Mouse (Mus musculus): ENCODE measurements at regions not wholly inside any gene's neighbourhood (a gene's known extent, or its start where the extent isn't known, plus 50 kb on each side); places are given as distances from the start of the nearest gene placed in this dataset.

GRCm38 (mm10) chr10:30132243-30132642, 68.1 kb downstream of the Cenpw start:
- peak; percentile 49 for ATAC-seq (ENCODE audit: insufficient read depth)
- no peak overlapping the region for H3K9ac ChIP-seq
- no peaks in the 10 kb centered on the region for H3K4me1 ChIP-seq (replicated peaks)
- no peaks in the 10 kb centered on the region for H3K36me3 ChIP-seq (replicated peaks)
- H3K4me2 ChIP-seq = no peak overlapping the region
- H3K27me3 ChIP-seq = no peaks in the 10 kb centered on the region
- no peak overlapping the region for H3K4me3 ChIP-seq (replicated peaks)
- H3K27ac ChIP-seq (replicated peaks) = no peak overlapping the region
- no peaks in the 10 kb centered on the region for H3K9me3 ChIP-seq (replicated peaks)

- no peak overlapping the region for H3K27ac ChIP-seq (replicated peaks)
- H3K4me2 ChIP-seq = no peak overlapping the region
- H3K27me3 ChIP-seq = no peaks in the 10 kb centered on the region
- no peaks in the 10 kb centered on the region for H3K9me3 ChIP-seq (replicated peaks)
- no peak overlapping the region for H3K4me3 ChIP-seq (replicated peaks)
- no peaks in the 10 kb centered on the region for H3K4me1 ChIP-seq (replicated peaks)
- H3K9ac ChIP-seq = no peak overlapping the region
- H3K36me3 ChIP-seq (replicated peaks) = no peaks in the 10 kb centered on the region
- WGBS (ENCODE audit: insufficient replicate concordance) = 49% methylated on average over 3 of the region's 3 CpGs
- no peak for ATAC-seq (ENCODE audit: insufficient read depth)
Observed at GRCm38 (mm10) chr10:30110341-30110740, 90.0 kb downstream of the Cenpw start.

- no peak overlapping the region for H3K9ac ChIP-seq
- H3K4me3 ChIP-seq (replicated peaks) = no peak overlapping the region
- ATAC-seq (ENCODE audit: insufficient read depth) = no peak
- no peak overlapping the region for H3K4me2 ChIP-seq
- no peaks in the 10 kb centered on the region for H3K4me1 ChIP-seq (replicated peaks)
- no peaks in the 10 kb centered on the region for H3K27me3 ChIP-seq
- no peaks in the 10 kb centered on the region for H3K9me3 ChIP-seq (replicated peaks)
- no peak overlapping the region for H3K27ac ChIP-seq (replicated peaks)
- H3K36me3 ChIP-seq (replicated peaks) = no peaks in the 10 kb centered on the region
Observed at GRCm38 (mm10) chr10:30102443-30102842, 97.9 kb downstream of the Cenpw start.

GRCm38 (mm10) chr10:30094603-30095002, 105.8 kb downstream of the Cenpw start:
- Histone ChIP-seq H3K4me1 (replicated peaks) (no peaks in the 10 kb centered on the region), H3K36me3 (replicated peaks) (no peaks in the 10 kb centered on the region), H3K4me3 (replicated peaks) (no peak overlapping the region), H3K4me2 (no peak overlapping the region), H3K27me3 (no peaks in the 10 kb centered on the region), H3K9ac (no peak overlapping the region), H3K9me3 (replicated peaks) (no peaks in the 10 kb centered on the region), H3K27ac (replicated peaks) (no peak overlapping the region)
- no peak for ATAC-seq (ENCODE audit: insufficient read depth)

- ATAC-seq (ENCODE audit: insufficient read depth) = no peak
- Histone ChIP-seq H3K4me1 (replicated peaks) (no peaks in the 10 kb centered on the region), H3K9ac (no peak overlapping the region), H3K27ac (replicated peaks) (no peak overlapping the region), H3K4me2 (no peak overlapping the region), H3K9me3 (replicated peaks) (no peaks in the 10 kb centered on the region), H3K36me3 (replicated peaks) (no peaks in the 10 kb centered on the region), H3K27me3 (no peaks in the 10 kb centered on the region), H3K4me3 (replicated peaks) (no peak overlapping the region)
- 13% methylated on average over 1 of the region's 1 CpGs for WGBS (ENCODE audit: insufficient replicate concordance)
Observed at GRCm38 (mm10) chr10:30091549-30091948, 108.8 kb downstream of the Cenpw start.

GRCm38 (mm10) chr10:30089406-30089805, 111.0 kb downstream of the Cenpw start:
- no peaks in the 10 kb centered on the region for H3K9me3 ChIP-seq (replicated peaks)
- no peak for ATAC-seq (ENCODE audit: insufficient read depth)
- H3K4me3 ChIP-seq (replicated peaks) = no peak overlapping the region
- H3K4me2 ChIP-seq = no peak overlapping the region
- H3K36me3 ChIP-seq (replicated peaks) = no peaks in the 10 kb centered on the region
- H3K9ac ChIP-seq = no peak overlapping the region
- 37% methylated on average over 7 of the region's 7 CpGs for WGBS (ENCODE audit: insufficient replicate concordance)
- H3K27me3 ChIP-seq = no peaks in the 10 kb centered on the region
- no peak overlapping the region for H3K27ac ChIP-seq (replicated peaks)
- H3K4me1 ChIP-seq (replicated peaks) = no peaks in the 10 kb centered on the region

- H3K36me3 ChIP-seq (replicated peaks) = no peaks in the 10 kb centered on the region
- no peak overlapping the region for H3K27ac ChIP-seq (replicated peaks)
- no peaks in the 10 kb centered on the region for H3K4me1 ChIP-seq (replicated peaks)
- H3K27me3 ChIP-seq = no peaks in the 10 kb centered on the region
- no peak overlapping the region for H3K9ac ChIP-seq
- WGBS (ENCODE audit: insufficient replicate concordance) = 59% methylated on average over 5 of the region's 5 CpGs
- H3K9me3 ChIP-seq (replicated peaks) = no peaks in the 10 kb centered on the region
- H3K4me2 ChIP-seq = no peak overlapping the region
- ATAC-seq (ENCODE audit: insufficient read depth) = no peak
- no peak overlapping the region for H3K4me3 ChIP-seq (replicated peaks)
Observed at GRCm38 (mm10) chr10:30085059-30085458, 115.3 kb downstream of the Cenpw start.

- Histone ChIP-seq H3K4me1 (replicated peaks) (no peaks in the 10 kb centered on the region), H3K36me3 (replicated peaks) (no peaks in the 10 kb centered on the region), H3K9me3 (replicated peaks) (no peaks in the 10 kb centered on the region), H3K27me3 (no peaks in the 10 kb centered on the region), H3K9ac (no peak overlapping the region), H3K4me3 (replicated peaks) (no peak overlapping the region), H3K4me2 (no peak overlapping the region), H3K27ac (replicated peaks) (no peak overlapping the region)
- ATAC-seq (ENCODE audit: insufficient read depth) = no peak
- WGBS (ENCODE audit: insufficient replicate concordance) = 46% methylated on average over 2 of the region's 2 CpGs
Observed at GRCm38 (mm10) chr10:30066692-30067091, 133.7 kb downstream of the Cenpw start.

- Histone ChIP-seq H3K36me3 (replicated peaks) (no peaks in the 10 kb centered on the region), H3K4me3 (replicated peaks) (no peak overlapping the region), H3K9ac (no peak overlapping the region), H3K9me3 (replicated peaks) (no peaks in the 10 kb centered on the region), H3K27ac (replicated peaks) (no peak overlapping the region), H3K27me3 (no peaks in the 10 kb centered on the region), H3K4me1 (replicated peaks) (no peaks in the 10 kb centered on the region), H3K4me2 (no peak overlapping the region)
- no peak for ATAC-seq (ENCODE audit: insufficient read depth)
- WGBS (ENCODE audit: insufficient replicate concordance) = 47% methylated on average over 4 of the region's 4 CpGs
Observed at GRCm38 (mm10) chr10:30030621-30031020, 169.7 kb downstream of the Cenpw start.

- Histone ChIP-seq H3K36me3 (replicated peaks) (no peaks in the 10 kb centered on the region), H3K4me2 (no peak overlapping the region), H3K9ac (no peak overlapping the region), H3K9me3 (replicated peaks) (no peaks in the 10 kb centered on the region), H3K4me1 (replicated peaks) (no peaks in the 10 kb centered on the region), H3K27ac (replicated peaks) (no peak overlapping the region), H3K4me3 (replicated peaks) (no peak overlapping the region), H3K27me3 (no peaks in the 10 kb centered on the region)
- ATAC-seq (ENCODE audit: insufficient read depth) = no peak
- 51% methylated on average over 6 of the region's 6 CpGs for WGBS (ENCODE audit: insufficient replicate concordance)
Observed at GRCm38 (mm10) chr10:30002950-30003636, 197.3 kb downstream of the Cenpw start.

GRCm38 (mm10) chr10:30000836-30001235, 199.5 kb downstream of the Cenpw start:
- H3K4me1 ChIP-seq (replicated peaks) = no peaks in the 10 kb centered on the region
- no peaks in the 10 kb centered on the region for H3K9me3 ChIP-seq (replicated peaks)
- 72% methylated on average over 2 of the region's 2 CpGs for WGBS (ENCODE audit: insufficient replicate concordance)
- H3K9ac ChIP-seq = no peak overlapping the region
- ATAC-seq (ENCODE audit: insufficient read depth) = no peak
- no peak overlapping the region for H3K4me3 ChIP-seq (replicated peaks)
- H3K36me3 ChIP-seq (replicated peaks) = no peaks in the 10 kb centered on the region
- H3K4me2 ChIP-seq = no peak overlapping the region
- no peaks in the 10 kb centered on the region for H3K27me3 ChIP-seq
- H3K27ac ChIP-seq (replicated peaks) = no peak overlapping the region

GRCm38 (mm10) chr10:29981539-29981938, 218.8 kb downstream of the Cenpw start:
- no peaks in the 10 kb centered on the region for H3K36me3 ChIP-seq (replicated peaks)
- 55% methylated on average over 2 of the region's 2 CpGs for WGBS (ENCODE audit: insufficient replicate concordance)
- no peaks in the 10 kb centered on the region for H3K9me3 ChIP-seq (replicated peaks)
- H3K9ac ChIP-seq = no peak overlapping the region
- H3K4me3 ChIP-seq (replicated peaks) = no peak overlapping the region
- H3K27ac ChIP-seq (replicated peaks) = no peak overlapping the region
- H3K27me3 ChIP-seq = no peaks in the 10 kb centered on the region
- ATAC-seq (ENCODE audit: insufficient read depth) = no peak
- no peak overlapping the region for H3K4me2 ChIP-seq
- H3K4me1 ChIP-seq (replicated peaks) = no peaks in the 10 kb centered on the region

Measured in liver, embryonic 15.5 days (tissue).